Comparison of ENCODE assay signal across 8 mouse cellular contexts in the genomic region with DNA sequence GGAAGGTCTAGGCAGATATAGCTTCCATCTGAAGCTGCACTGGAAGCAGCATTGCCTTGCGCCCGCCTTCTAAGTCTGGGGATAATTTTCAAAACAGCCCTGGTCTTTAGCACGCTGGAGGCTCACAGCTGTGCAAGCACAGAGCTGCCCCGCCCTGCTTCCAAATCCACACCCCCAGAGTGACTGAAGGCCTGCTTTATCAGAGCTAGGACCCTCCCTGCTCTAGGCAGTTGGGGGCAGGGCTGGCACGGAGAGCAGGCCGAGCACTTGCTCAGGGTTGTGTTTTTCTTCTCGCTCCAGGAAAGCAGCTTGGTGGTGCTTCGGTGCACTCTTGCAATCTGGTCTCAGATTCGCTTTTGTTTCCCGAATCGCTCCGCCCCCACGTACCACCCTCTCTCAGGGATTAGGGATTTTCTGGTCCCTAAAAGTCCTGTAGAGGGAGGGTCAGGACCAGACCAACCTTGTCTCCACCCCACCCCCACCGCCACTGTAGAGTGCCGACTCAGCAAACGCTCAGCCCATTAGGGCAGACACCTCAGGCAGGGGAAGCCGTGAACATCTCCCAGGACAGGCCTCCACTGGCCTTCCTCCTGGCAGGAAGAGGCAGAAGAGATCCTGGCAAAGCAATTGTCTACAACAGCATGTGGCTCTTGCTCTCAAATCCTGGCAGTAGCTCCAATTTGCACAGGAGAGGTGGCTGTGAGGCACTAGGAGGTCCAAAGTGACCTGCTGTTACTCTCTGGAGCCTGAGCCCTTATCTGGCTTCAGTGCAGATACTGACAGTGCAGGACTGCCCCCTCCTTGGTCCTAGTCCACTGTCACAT. TPM values are rescaled to one million over a fixed set of nuclear protein-coding genes. Genes with fewer than 3 reads are reported as not detected.
A peak's percentile ranks its signal among the peaks of the same experiment; 100 is the strongest.
DNase-seq lines count a peak whose midpoint lies in the region; ATAC-seq and TF ChIP-seq lines count a peak whose summit lies in the region.

No protein-coding gene starts in this region.

- intact Hi-C loops in heart, postnatal 36 days (cut with DNase I): loop anchor here (2.0 kb wide), 1 partner anchor 16 kb away; no protein-coding TSS in a partner anchor
- intact Hi-C loops in left cerebral cortex, adult 2 months (cut with DNase I): no loop called here

- 0 out of 2 replicates have a peak overlapping the region, but pooled peaks have one; percentile 6 for H3K4me3 ChIP-seq in forebrain, embryonic 13.5 days
- peak overlapping the region; percentile 17 for H3K4me3 ChIP-seq in left cerebral cortex, adult 2 months
- H3K4me3 ChIP-seq in megakaryocyte, embryonic 14.5 days (replicated peaks): peak overlapping the region; percentile 7

- H3K4me1 ChIP-seq in forebrain, embryonic 13.5 days: peaks cover 23% of the 10 kb centered on the region
- peaks cover 15% of the 10 kb centered on the region for H3K4me1 ChIP-seq in megakaryocyte, embryonic 14.5 days

- TF ChIP-seq CTCF in left cerebral cortex, adult 2 months (IDR thresholded peaks at IDR 0.05): no peak

- peak overlapping the region; percentile 22 for H3K9ac ChIP-seq in forebrain, embryonic 13.5 days

- H3K4me2 ChIP-seq in forebrain, embryonic 13.5 days: peak overlapping the region; percentile 49

- H3K9me3 ChIP-seq in forebrain, embryonic 13.5 days (replicated peaks): no peaks in the 10 kb centered on the region
- no peaks in the 10 kb centered on the region for H3K9me3 ChIP-seq in megakaryocyte, embryonic 14.5 days

- no peaks in the 10 kb centered on the region for H3K36me3 ChIP-seq in forebrain, embryonic 13.5 days (ENCODE audit: poor library complexity, severe bottlenecking)
- no peaks in the 10 kb centered on the region for H3K36me3 ChIP-seq in megakaryocyte, embryonic 14.5 days (replicated peaks; ENCODE audit: low read length)

- H3K27ac ChIP-seq in forebrain, embryonic 13.5 days: peak overlapping the region; percentile 87
- H3K27ac ChIP-seq in left cerebral cortex, adult 2 months: peak overlapping the region; percentile 73

- peak; percentile 55 for DNase-seq in gastrocnemius, adult 18-20 months (ENCODE audit: low spot score)
- no peak for DNase-seq in gastrocnemius, adult 8-10 months (ENCODE audit: low spot score in 2 of 2)
- peak; percentile 80 for DNase-seq in cerebellum, adult 11-12 months
- DNase-seq in heart, postnatal 36 days: peak; percentile 66 to 67
- DNase-seq in left cerebral cortex, adult 2 months (ENCODE audit: extremely low spot score in 1 of 2, low spot score in 2 of 2): peak; percentile 40 to 47
- DNase-seq in right cerebral cortex, postnatal 25 days: peak; percentile 51

- H3K27me3 ChIP-seq in forebrain, embryonic 13.5 days: peaks cover 73% of the 10 kb centered on the region
- peaks cover 90% of the 10 kb centered on the region for H3K27me3 ChIP-seq in megakaryocyte, embryonic 14.5 days (replicated peaks)

- peak; percentile 92 for ATAC-seq in forebrain, embryonic 13.5 days

- 2% methylated on average over 17 of the region's 17 CpGs for WGBS in forebrain, embryonic 13.5 days

RNA-seq across cellular contexts. Expression of a gene that starts 22.4 kb away (rescaled TPM):
- 1 to 10 TPM; 4.7 to 6.8 TPM for total RNA-seq in gastrocnemius, adult 18-20 months (2021)
- 1 to 10 TPM; 2.7 to 5.2 (median 4.6) TPM for total RNA-seq in gastrocnemius, adult 8-10 months (2022)
- polyA plus RNA-seq in forebrain, embryonic 13.5 days (2015; fragmentation: Nextera tagmentation; extraction: Ambion mirVana): 27.3 and 30.7 TPM in 2 replicates
- total RNA-seq in heart, postnatal 36 days (2021): 10 to 100 TPM; 15.0 to 17.1 TPM
- total RNA-seq in left cerebral cortex, adult 2 months (2021): 10 to 100 TPM; 17.7 to 18.4 TPM
- polyA plus RNA-seq in megakaryocyte, embryonic 14.5 days (2012; ENCODE audit: insufficient read depth, low replicate concordance): 1.3 TPM in 1 of 2 replicates, not detected in the other

RNA-seq across cellular contexts. Expression of a gene that starts 33.4 kb away (rescaled TPM):
- 1 to 10 TPM; 7.3 to 8.6 TPM for total RNA-seq in gastrocnemius, adult 18-20 months (2021)
- 1 to 10 TPM; 6.3 to 9.7 (median 9.4) TPM for total RNA-seq in gastrocnemius, adult 8-10 months (2022)
- polyA plus RNA-seq in forebrain, embryonic 13.5 days (2015; fragmentation: Nextera tagmentation; extraction: Ambion mirVana): 16.9 and 18.0 TPM in 2 replicates
- 1 to 10 TPM; 7.3 to 7.8 TPM for total RNA-seq in heart, postnatal 36 days (2021)
- total RNA-seq in left cerebral cortex, adult 2 months (2021): 10 to 100 TPM; 12.0 to 14.8 TPM
- 7.9 and 10.2 TPM in 2 replicates for polyA plus RNA-seq in megakaryocyte, embryonic 14.5 days (2012; ENCODE audit: insufficient read depth, low replicate concordance)

RNA-seq across cellular contexts. Expression of a gene that starts 41.4 kb away (rescaled TPM):
- 1,000 to 10,000 TPM; 1,348 to 1,458 TPM for total RNA-seq in gastrocnemius, adult 18-20 months (2021)
- total RNA-seq in gastrocnemius, adult 8-10 months (2022): 1,000 to 10,000 TPM in 3 of 4 experiments, 100 to 1,000 TPM in 1; 926 to 1,454 (median 1,403) TPM
- polyA plus RNA-seq in forebrain, embryonic 13.5 days (2015; fragmentation: Nextera tagmentation; extraction: Ambion mirVana): 0.30 and 0.44 TPM in 2 replicates
- 100 to 1,000 TPM in 1 of 2 experiments, 10 to 100 TPM in 1; 93.9 to 209 TPM for total RNA-seq in heart, postnatal 36 days (2021)
- total RNA-seq in left cerebral cortex, adult 2 months (2021): not detected
- not detected in 2 replicates for polyA plus RNA-seq in megakaryocyte, embryonic 14.5 days (2012; ENCODE audit: insufficient read depth, low replicate concordance)

RNA-seq across cellular contexts. Expression of a gene that starts 43.9 kb away (rescaled TPM):
- total RNA-seq in gastrocnemius, adult 18-20 months (2021): 1,000 to 10,000 TPM; 3,219 to 3,282 TPM
- 1,000 to 10,000 TPM; 2,275 to 3,003 (median 2,494) TPM for total RNA-seq in gastrocnemius, adult 8-10 months (2022)
- 11.3 and 12.3 TPM in 2 replicates for polyA plus RNA-seq in forebrain, embryonic 13.5 days (2015; fragmentation: Nextera tagmentation; extraction: Ambion mirVana)
- 100 to 1,000 TPM; 203 to 373 TPM for total RNA-seq in heart, postnatal 36 days (2021)
- total RNA-seq in left cerebral cortex, adult 2 months (2021): 1 to 10 TPM; 5.0 to 8.1 TPM
- polyA plus RNA-seq in megakaryocyte, embryonic 14.5 days (2012; ENCODE audit: insufficient read depth, low replicate concordance): 2.7 and 5.6 TPM in 2 replicates

Comparison
In these comparisons a context has a peak if more than half of its experiments do, and no peak if none do; other contexts are left out.
1. DNase-seq: peak in gastrocnemius, adult 18-20 months (single experiment), cerebellum, adult 11-12 months (single experiment), heart, postnatal 36 days (2 of 2), left cerebral cortex, adult 2 months (2 of 2) and right cerebral cortex, postnatal 25 days (single experiment); none in gastrocnemius, adult 8-10 months (0 of 2).
2. RNA of a gene that starts 41.4 kb away (total RNA-seq): 1,348 to 1,458 TPM in gastrocnemius, adult 18-20 months, 926 to 1,454 TPM in gastrocnemius, adult 8-10 months and 93.9 to 209 TPM in heart, postnatal 36 days; not detected in left cerebral cortex, adult 2 months; every median in the first group is over 10 times any median in the second.
3. Peak in every context shown above with its lines, with median percentiles within 50 percentile points of each other: H3K4me3 ChIP-seq.